Mouse (Mus musculus) spleen, adult 2 months (tissue): ENCODE results near the gene Rho. TPM values are rescaled to one million over a fixed set of nuclear protein-coding genes. Genes with fewer than 3 reads are reported as not detected.

Experiments used
- DNase-seq, 2 experiments: peaks; one replicate each; pipeline versions ENCODE4 v3.0.0 to v3.0.0-alpha.2; 2012 to 2021; ENCODE audit warnings: low spot score in 2 of 2, low read depth in 1 of 2
- H3K27ac ChIP-seq: fragments of 200-500 bp; 2 replicates; pipeline ENCODE4 v1.5.1; 2012; ENCODE audit warnings: low read length, inconsistent platforms; ENCODE audit not compliant: insufficient read depth
- H3K27me3 ChIP-seq: fragments of 200-500 bp; 2 replicates; pipeline ENCODE4 v1.6.1; 2012; ENCODE audit warnings: mild to moderate bottlenecking, moderate library complexity, low read length, inconsistent platforms; ENCODE audit not compliant: control insufficient read depth, insufficient read depth
- H3K36me3 ChIP-seq: fragments of 200-500 bp; 2 replicates; pipeline ENCODE4 v1.6.1; 2012; ENCODE audit warnings: mild to moderate bottlenecking, low read length, inconsistent platforms; ENCODE audit not compliant: control insufficient read depth, insufficient read depth
- H3K4me1 ChIP-seq: fragments of 200-500 bp; 2 replicates; pipeline ENCODE4 v1.6.1; 2011; ENCODE audit warnings: inconsistent platforms; ENCODE audit not compliant: control insufficient read depth, insufficient read depth, insufficient read length
- H3K4me3 ChIP-seq: fragments of 200-500 bp; 2 replicates; pipeline ENCODE4 v1.5.1; 2011; ENCODE audit warnings: mild to moderate bottlenecking, inconsistent platforms; ENCODE audit not compliant: insufficient read depth, insufficient read length; ENCODE audit errors: extremely low read depth
- CTCF ChIP-seq: fragments of 200-500 bp; IDR thresholded peaks from 2 replicates; pipeline ENCODE4 v1.5.1; 2011; ENCODE audit warnings: mild to moderate bottlenecking, inconsistent platforms; ENCODE audit not compliant: insufficient read depth, insufficient read length, insufficient replicate concordance; ENCODE audit errors: extremely low read depth
- POLR2A ChIP-seq: fragments of 200-500 bp; IDR thresholded peaks from 2 replicates; pipeline ENCODE4 v1.6.1; 2011; ENCODE audit warnings: low read depth, low read length, inconsistent platforms
- WGBS: fragments of 180-500 bp; shearing (Covaris S2); methylation state at CpG from one replicate; pipeline ENCODE4 v1.1.7; 2018; 5-methylcytosine and 5-hydroxymethylcytosine counted together
- polyA plus RNA-seq: library from polyadenylated mRNA; depleted of rRNA; stranded (reverse); fragments of >200 nt; gene quantifications from 2 replicates; pipeline ENCODE4 v1.2.3, GENCODE M21; 2012

Rho gene
- polyA plus RNA-seq, 1 experiment: 0.37 TPM

DNA sequence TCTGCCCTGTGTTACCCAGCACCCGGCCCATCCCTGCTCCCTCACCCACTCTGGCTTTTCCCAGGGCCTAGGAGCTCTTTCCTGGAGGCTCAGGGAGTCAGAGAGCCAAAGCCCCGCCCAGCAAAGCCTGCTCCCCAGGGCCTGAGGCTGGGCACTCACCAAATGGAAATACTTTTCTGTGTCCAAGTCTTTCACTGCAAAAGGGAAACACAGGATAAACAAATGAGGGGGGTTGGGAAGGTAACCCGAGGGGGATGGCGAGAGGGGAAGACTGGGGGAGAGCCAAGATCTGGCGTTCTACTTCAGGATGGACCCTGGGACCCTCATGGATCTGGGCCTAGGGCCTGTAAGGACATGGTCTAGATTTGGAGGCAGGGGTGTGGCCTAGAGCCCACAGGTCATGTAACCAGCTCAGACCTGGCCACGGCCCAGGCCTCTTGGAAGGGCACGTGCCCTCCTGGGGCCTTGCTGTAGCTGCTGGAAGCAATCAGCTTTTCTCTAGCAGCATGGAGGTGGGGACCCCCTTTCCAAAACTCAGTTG, 27.7 kb downstream of the Rho start:
- Histone ChIP-seq H3K4me1 (no peaks in the 10 kb centered on the region), H3K36me3 (peaks cover 22% of the 10 kb centered on the region), H3K27ac (peak overlapping the region; percentile 47), H3K27me3 (no peaks in the 10 kb centered on the region), H3K4me3 (no peak overlapping the region)
- TF ChIP-seq POLR2A: no peak
- no peak for TF ChIP-seq CTCF
- WGBS: 92% methylated on average over 7 of the region's 7 CpGs
- no peak for DNase-seq

DNA sequence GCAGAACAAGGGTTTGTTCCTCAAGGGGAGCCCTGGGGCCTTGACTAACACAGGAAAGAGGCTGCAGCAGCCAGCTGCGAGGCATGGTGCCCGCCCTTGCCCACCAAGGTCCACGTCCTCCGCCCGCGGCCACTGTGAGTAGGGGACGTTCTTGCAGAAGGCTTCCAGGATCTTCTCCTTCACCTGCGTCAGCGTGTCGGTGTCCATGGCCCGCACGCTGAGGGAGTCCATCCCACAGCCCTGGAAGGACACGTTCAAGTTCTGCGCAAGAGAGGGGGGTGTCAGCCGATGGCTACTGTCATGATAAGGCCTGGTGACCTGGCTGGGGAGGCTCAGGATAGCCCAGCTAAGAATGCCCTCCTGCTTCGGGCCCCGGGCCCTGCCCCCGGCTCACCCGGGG, 28.8 kb downstream of the Rho start:
- H3K36me3 ChIP-seq: peaks cover 22% of the 10 kb centered on the region
- DNase-seq: no peak
- WGBS: 94% methylated on average over 19 of the region's 19 CpGs
- no peaks in the 10 kb centered on the region for H3K4me1 ChIP-seq
- no peaks in the 10 kb centered on the region for H3K27me3 ChIP-seq
- TF ChIP-seq CTCF (no peak), POLR2A (no peak)
- no peak overlapping the region for H3K27ac ChIP-seq
- H3K4me3 ChIP-seq: no peak overlapping the region

DNA sequence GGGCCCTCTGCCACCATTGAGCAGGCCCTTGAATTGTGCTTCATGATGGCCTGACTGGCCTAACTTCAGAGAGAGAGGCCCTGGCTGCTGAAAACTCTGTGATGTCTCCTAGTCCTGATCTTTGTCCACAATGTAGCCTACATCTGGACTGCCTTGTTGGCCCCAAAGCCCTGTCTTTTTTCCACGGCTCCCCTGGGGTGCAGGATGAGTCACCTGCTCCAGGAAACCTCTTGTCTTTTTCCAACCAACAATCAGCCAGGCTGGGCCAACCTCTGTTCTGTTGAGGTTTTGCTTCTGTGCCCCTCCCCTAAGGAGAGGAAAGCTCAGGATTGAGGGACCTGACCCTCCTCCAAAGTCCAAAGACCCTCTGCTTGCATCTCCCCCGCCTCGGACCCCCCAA, 30.2 kb downstream of the Rho start:
- no peak for DNase-seq
- 89% methylated on average over 3 of the region's 3 CpGs for WGBS
- no peak overlapping the region for H3K4me3 ChIP-seq
- H3K36me3 ChIP-seq: peaks cover 24% of the 10 kb centered on the region
- no peak overlapping the region for H3K27ac ChIP-seq
- no peaks in the 10 kb centered on the region for H3K27me3 ChIP-seq
- TF ChIP-seq CTCF (no peak), POLR2A (no peak)
- H3K4me1 ChIP-seq: no peaks in the 10 kb centered on the region

DNA sequence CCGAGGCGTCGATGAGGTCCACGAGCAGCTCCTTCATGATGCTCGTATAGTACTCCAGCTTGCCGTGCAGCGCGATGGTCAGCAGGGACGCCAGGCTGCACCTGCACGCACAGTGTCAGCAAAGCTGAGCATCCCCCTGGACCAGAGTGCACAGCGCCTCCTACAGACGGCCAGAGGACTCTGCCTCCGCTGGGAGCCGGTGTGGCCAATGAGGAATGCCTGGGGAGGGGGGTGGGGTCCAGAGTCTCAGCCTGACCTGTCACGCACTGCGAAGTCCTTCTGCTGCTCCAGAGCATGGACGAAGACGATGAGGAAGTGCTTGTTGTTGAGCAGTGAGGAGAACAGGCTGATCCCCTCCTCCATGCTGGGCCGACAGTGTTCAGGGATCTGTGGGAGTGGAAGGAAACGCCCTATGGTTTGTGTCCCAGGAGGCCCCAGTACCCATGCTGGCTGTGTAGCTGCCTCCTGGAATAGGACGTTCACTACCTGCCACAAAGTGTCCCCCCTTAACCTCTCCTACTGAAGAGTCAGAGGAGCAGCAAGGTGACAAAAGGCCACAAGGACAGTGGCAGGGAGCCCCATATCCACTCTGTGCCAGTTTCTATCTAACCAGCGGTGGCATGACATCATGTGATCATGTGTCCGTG, 31.0 kb downstream of the Rho start:
- no peak for DNase-seq
- Histone ChIP-seq H3K27ac (no peak overlapping the region), H3K27me3 (no peaks in the 10 kb centered on the region), H3K4me1 (no peaks in the 10 kb centered on the region), H3K36me3 (peaks cover 27% of the 10 kb centered on the region), H3K4me3 (no peak overlapping the region)
- WGBS: 90% methylated on average over 23 of the region's 23 CpGs
- no peak for TF ChIP-seq POLR2A
- TF ChIP-seq CTCF: no peak

DNA sequence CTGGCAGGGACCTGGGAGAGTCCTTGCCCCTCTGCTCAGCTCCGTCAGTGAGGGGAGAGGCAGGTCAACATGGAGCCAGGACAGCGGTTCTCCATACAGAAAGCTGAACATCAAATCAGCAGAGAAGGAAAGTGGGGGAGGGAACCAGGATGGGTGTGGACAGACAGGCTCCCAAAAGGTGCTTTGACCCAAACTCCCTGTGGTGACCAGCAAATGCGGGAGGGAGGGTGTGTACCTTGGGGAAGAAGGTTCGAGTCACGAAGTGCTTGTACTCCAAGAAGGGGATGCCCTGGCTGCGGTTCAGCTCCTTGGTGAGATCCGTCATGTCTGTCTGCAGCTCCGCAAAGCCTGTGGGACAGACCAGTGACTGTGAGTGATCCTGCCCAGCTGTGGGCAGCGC, 32.1 kb downstream of the Rho start:
- no peaks in the 10 kb centered on the region for H3K27me3 ChIP-seq
- H3K36me3 ChIP-seq: peaks cover 25% of the 10 kb centered on the region
- no peaks in the 10 kb centered on the region for H3K4me1 ChIP-seq
- no peak overlapping the region for H3K4me3 ChIP-seq
- DNase-seq: no peak
- WGBS: 93% methylated on average over 9 of the region's 9 CpGs
- TF ChIP-seq POLR2A: no peak
- no peak overlapping the region for H3K27ac ChIP-seq

DNA sequence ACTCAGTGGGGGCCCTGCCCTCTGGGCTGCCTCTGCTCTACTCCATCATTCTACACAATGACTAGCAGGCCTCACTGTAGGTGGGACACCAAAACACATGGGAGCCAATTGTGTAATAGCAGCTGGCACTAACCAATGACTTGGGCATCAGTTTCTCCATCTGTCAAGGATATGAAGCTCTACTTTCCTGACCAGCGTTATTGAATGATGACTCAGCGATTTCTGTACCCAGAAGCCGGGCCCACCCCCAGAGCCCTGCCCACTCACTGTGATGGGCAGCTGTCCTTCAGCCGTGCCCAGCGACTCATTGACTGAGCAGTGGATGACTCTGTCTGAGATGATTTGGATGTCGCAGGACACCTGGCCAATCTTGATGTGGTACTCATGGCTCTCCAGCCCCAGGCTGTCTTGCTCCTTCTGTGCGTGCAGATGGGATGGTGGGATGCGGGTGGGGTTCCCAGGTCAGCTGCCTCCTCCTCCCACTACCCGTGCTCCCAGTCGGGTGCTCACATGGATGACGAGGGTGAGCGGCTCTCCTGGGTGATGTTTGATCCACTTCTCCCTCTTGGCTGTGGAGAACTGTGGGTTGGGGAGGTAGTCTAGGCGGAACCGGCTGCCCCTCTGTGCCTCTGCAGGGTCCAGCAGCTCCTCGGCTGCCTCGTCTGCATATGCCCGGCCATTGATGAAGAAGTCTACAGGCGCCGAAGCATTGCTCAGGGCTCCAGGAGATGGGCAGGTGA, 34.8 kb downstream of the Rho start:
- TF ChIP-seq POLR2A: no peak
- no peak for TF ChIP-seq CTCF
- DNase-seq: no peak
- H3K36me3 ChIP-seq: peaks cover 17% of the 10 kb centered on the region
- peaks cover 8% of the 10 kb centered on the region; the same call in 1 of the 2 replicates for H3K4me1 ChIP-seq
- no peaks in the 10 kb centered on the region for H3K27me3 ChIP-seq
- H3K27ac ChIP-seq: no peak overlapping the region
- H3K4me3 ChIP-seq: no peak overlapping the region
- WGBS: 92% methylated on average over 19 of the region's 19 CpGs
